Mouse (Mus musculus) stomach, embryonic 16.5 days (tissue): Measurements from ENCODE around the gene B4galt5. TPM values are rescaled to one million over a fixed set of nuclear protein-coding genes. Genes with fewer than 3 reads are reported as not detected.

Experiments used
- ATAC-seq: fragments of 200-750 bp; cut with Nextera tagmentation; 2 replicates; pipeline ENCODE4 v1.8.0; 2017; ENCODE audit warnings: moderate number of reproducible peaks, moderate TSS enrichment; ENCODE audit not compliant: insufficient read depth, low FRiP score
- H3K27ac ChIP-seq: fragments of 300-500 bp; sonication (generic); 2 replicates; pipeline ENCODE4 v1.5.1; 2014; ENCODE audit warnings: low read length
- H3K27me3 ChIP-seq: fragments of 300-500 bp; sonication (generic); 2 replicates; pipeline ENCODE4 v1.6.1; 2014; ENCODE audit warnings: low read length, control low read depth, mixed read lengths; ENCODE audit not compliant: control insufficient read depth, insufficient read depth
- H3K36me3 ChIP-seq: fragments of 300-500 bp; sonication (generic); 2 replicates; pipeline ENCODE4 v1.6.1; 2014; ENCODE audit warnings: low read length; ENCODE audit not compliant: control insufficient read depth, insufficient read depth
- H3K4me1 ChIP-seq: fragments of 300-500 bp; sonication (generic); 2 replicates; pipeline ENCODE4 v1.6.1; 2014; ENCODE audit warnings: low read length, control low read depth, mixed read lengths; ENCODE audit not compliant: control insufficient read depth, insufficient read depth
- H3K4me2 ChIP-seq: fragments of 300-500 bp; sonication (generic); 2 replicates; pipeline ENCODE4 v1.6.1; 2014; ENCODE audit warnings: low read depth, low read length, mixed read lengths
- H3K4me3 ChIP-seq: fragments of 300-500 bp; sonication (generic); replicated peaks from 2 replicates; pipeline ENCODE4 v1.5.1; 2014; ENCODE audit warnings: mild to moderate bottlenecking, low read length
- H3K9ac ChIP-seq: fragments of 300-500 bp; sonication (generic); 2 replicates; pipeline ENCODE4 v1.6.1; 2014; ENCODE audit warnings: low read length
- H3K9me3 ChIP-seq: fragments of 300-500 bp; sonication (generic); replicated peaks from 2 replicates; pipeline ENCODE4 v1.6.1; 2016; ENCODE audit warnings: low read length, control low read depth; ENCODE audit not compliant: control insufficient read depth
- WGBS: fragments of 180-500 bp; shearing (Covaris S2); extraction: QIAGEN DNeasy Blood & Tissue Kit; methylation state at CpG from one replicate; pipeline ENCODE4 v1.1.7; 2014; 5-methylcytosine and 5-hydroxymethylcytosine counted together
- polyA plus RNA-seq: library from polyadenylated mRNA; unstranded; fragments of >200 nt; fragmentation: Nextera tagmentation; extraction: Ambion mirVana; gene quantifications from 2 replicates; pipeline ENCODE4 v1.2.1, GENCODE M21; 2015

The B4galt5 gene
- polyA plus RNA-seq, 1 experiment from 2014 or later = 7.5 TPM

DNA sequence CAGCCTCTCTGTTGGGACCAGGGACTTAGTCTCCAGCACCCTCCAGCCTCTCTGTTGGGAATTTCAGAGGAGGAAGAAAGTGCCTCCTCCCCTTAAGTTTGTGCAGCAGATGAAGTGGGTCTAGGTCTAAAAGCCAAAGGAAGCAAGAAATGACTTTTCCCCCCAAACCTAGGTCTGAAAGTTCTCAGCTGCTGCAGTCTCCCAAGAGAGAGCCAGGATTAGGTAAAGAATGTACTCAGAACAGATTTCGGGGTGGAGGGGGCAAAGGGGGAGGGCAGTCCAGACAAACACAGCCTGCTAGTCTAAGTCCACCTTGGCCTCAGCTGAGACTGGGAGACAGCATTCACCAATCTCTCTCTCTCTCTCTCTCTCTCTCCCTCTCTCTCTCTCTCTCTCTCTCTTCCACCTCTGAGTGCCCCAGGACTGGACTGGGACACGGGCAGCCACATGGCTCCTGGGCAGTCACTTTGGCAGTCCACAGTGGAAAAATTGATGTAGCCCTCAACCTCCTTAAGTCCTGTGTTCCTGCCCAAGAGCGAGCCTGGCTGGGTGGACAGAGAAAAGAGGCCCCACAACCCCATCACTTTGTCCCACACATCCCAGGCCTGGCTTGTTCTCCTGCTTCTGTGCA, 96.8 kb downstream of the B4galt5 start:
- Histone ChIP-seq H3K27me3 (no peaks in the 10 kb centered on the region), H3K27ac (peak overlapping the region; percentile 64), H3K9me3 (no peaks in the 10 kb centered on the region), H3K9ac (peak overlapping the region; percentile 35; the same call in 1 of the 2 replicates), H3K4me3 (no peak overlapping the region), H3K36me3 (no peaks in the 10 kb centered on the region), H3K4me1 (peaks cover 25% of the 10 kb centered on the region), H3K4me2 (no peak overlapping the region)
- 26% methylated on average over 3 of the region's 3 CpGs for WGBS
- ATAC-seq = 0 out of 2 replicates have a peak, but pooled peaks have one; percentile 7

- Histone ChIP-seq H3K36me3 (no peaks in the 10 kb centered on the region), H3K4me3 (no peak overlapping the region), H3K9ac (peak overlapping the region; percentile 49), H3K4me2 (peak overlapping the region; percentile 30; the same call in 1 of the 2 replicates), H3K9me3 (no peaks in the 10 kb centered on the region), H3K4me1 (peaks cover 25% of the 10 kb centered on the region), H3K27me3 (no peaks in the 10 kb centered on the region), H3K27ac (peak overlapping the region; percentile 77)
- 18% methylated on average over 7 of the region's 7 CpGs for WGBS
- ATAC-seq = peak; percentile 23; the same call in 1 of the 2 replicates
Measured at GRCm38 (mm10) chr2:167250736-167251337, 98.1 kb downstream of the B4galt5 start.

DNA sequence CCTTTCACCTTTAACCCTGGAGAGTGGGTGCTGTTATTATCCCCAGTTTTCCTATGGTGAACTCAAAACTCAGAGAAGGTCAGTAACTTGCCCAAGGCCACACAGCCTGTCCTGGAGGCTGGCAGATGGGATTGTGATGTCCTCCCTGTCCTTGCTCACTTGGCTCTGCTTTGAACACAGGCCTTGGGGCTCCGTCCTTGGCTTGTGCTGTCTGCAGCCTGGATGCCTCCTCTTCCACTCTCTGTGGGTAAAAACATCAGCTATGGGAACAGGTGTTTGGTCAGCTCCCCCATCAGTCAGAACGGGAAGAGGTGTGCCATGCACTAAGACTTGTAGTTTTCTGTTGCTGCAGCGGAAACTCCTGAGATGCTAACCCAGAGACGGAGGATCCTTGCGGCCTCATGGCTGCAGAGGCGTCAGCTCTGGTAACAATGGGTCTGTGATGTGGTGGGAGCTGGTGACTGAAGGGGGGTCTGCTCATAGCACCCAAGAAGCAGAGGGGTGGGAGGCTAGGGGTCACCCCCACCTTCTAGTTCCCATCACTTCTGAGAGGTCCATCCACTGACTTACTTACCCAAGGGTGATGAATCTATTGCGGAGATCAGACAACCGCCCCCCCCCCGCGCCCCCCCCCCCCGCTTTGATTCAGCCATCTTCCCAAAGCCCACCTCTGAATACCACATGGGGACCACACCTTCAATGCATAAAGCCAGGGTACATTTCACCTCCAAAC, 98.8 kb downstream of the B4galt5 start:
- Histone ChIP-seq H3K36me3 (no peaks in the 10 kb centered on the region), H3K27ac (peak overlapping the region; percentile 82), H3K9ac (peak overlapping the region; percentile 46; the same call in 1 of the 2 replicates), H3K4me1 (peaks cover 25% of the 10 kb centered on the region), H3K4me3 (no peak overlapping the region), H3K27me3 (no peaks in the 10 kb centered on the region), H3K4me2 (0 out of 2 replicates have a peak overlapping the region, but pooled peaks have one; percentile 30), H3K9me3 (no peaks in the 10 kb centered on the region)
- WGBS = 37% methylated on average over 11 of the region's 11 CpGs
- no peak for ATAC-seq

GRCm38 (mm10) chr2:167249591-167249990, 99.4 kb downstream of the B4galt5 start:
- ATAC-seq = peak; percentile 39; the same call in 1 of the 2 replicates
- peaks cover 25% of the 10 kb centered on the region for H3K4me1 ChIP-seq
- no peak overlapping the region for H3K9ac ChIP-seq
- WGBS = 39% methylated on average over 3 of the region's 3 CpGs
- H3K36me3 ChIP-seq = no peaks in the 10 kb centered on the region
- H3K9me3 ChIP-seq = no peaks in the 10 kb centered on the region; the same call in 1 of the 2 replicates
- H3K4me2 ChIP-seq = no peak overlapping the region
- peak overlapping the region; percentile 82 for H3K27ac ChIP-seq
- no peak overlapping the region for H3K4me3 ChIP-seq
- H3K27me3 ChIP-seq = no peaks in the 10 kb centered on the region

Other genes starting within 250 kb of the B4galt5 start
- 1.6 and 1.7 TPM in 2 replicates for gene Kcnb1, start 159.0 kb downstream of the B4galt5 start, polyA plus RNA-seq
- 23.5 and 24.3 TPM in 2 replicates for gene Ptgis, start 108.6 kb downstream of the B4galt5 start, polyA plus RNA-seq
- gene Slc9a8, start 72.5 kb upstream of the B4galt5 start, polyA plus RNA-seq = 21.5 and 21.7 TPM in 2 replicates
- 68.7 and 73.3 TPM in 2 replicates for gene Rnf114, start 143.5 kb upstream of the B4galt5 start, polyA plus RNA-seq
- gene Spata2, start 143.7 kb upstream of the B4galt5 start, polyA plus RNA-seq = 13.8 and 15.9 TPM in 2 replicates
- gene Snai1, start 189.0 kb upstream of the B4galt5 start, polyA plus RNA-seq = 15.5 and 15.9 TPM in 2 replicates